Comparison of ENCODE assay signal across 9 mouse cellular contexts in the genomic region with DNA sequence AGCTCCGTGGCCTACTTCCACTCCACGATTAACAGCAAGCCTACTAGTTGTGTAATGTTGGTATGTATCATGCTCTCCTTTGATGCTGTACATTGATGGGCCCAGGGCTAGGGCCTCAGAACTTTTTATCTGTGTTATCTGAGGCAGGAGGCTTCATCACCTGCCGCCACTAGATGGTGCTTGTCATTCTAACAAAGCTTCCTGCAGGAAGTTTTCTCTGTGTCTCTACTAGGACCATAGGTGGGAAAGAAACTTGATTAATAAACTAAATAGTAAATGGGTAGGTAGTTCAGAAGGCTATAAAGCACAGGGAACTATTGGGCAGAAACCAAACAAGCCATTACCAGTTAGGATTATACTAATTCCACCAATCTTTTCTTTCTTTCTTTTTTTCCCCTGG. TPM values are rescaled to one million over a fixed set of nuclear protein-coding genes. Genes with fewer than 3 reads are reported as not detected.
A peak's percentile ranks its signal among the peaks of the same experiment; 100 is the strongest.
DNase-seq lines count a peak whose midpoint lies in the region; ATAC-seq and TF ChIP-seq lines count a peak whose summit lies in the region.
"Had no signal": no experiment of that assay in that cellular context is flagged by ENCODE, and none has a peak within 500 bp of the region (broad histone marks: within the 10 kb centered on the region; RNA-seq: fewer than 3 reads in every experiment).

No protein-coding gene starts in this region.

- H3K27ac ChIP-seq in forebrain, embryonic 11.5 days (ENCODE audit: low read depth, low read length), result no peak overlapping the region
- no peak overlapping the region for H3K27ac ChIP-seq in forebrain, embryonic 12.5 days
- H3K27ac ChIP-seq in midbrain, embryonic 14.5 days (replicated peaks; ENCODE audit: low read depth, low read length), result no peak overlapping the region
- H3K27ac ChIP-seq in midbrain, embryonic 15.5 days, result no peak overlapping the region
- no peak overlapping the region for H3K27ac ChIP-seq in midbrain, postnatal 0 days (ENCODE audit: low read depth, low read length)

- H3K36me3 ChIP-seq in forebrain, embryonic 11.5 days (ENCODE audit: control insufficient read depth, insufficient read depth, low read length), result no peaks in the 10 kb centered on the region
- no peaks in the 10 kb centered on the region for H3K36me3 ChIP-seq in forebrain, embryonic 12.5 days (replicated peaks)
- H3K36me3 ChIP-seq in midbrain, embryonic 14.5 days (ENCODE audit: control insufficient read depth, insufficient read depth, low read length), result no peaks in the 10 kb centered on the region
- H3K36me3 ChIP-seq in midbrain, embryonic 15.5 days (replicated peaks), result no peaks in the 10 kb centered on the region
- no peaks in the 10 kb centered on the region for H3K36me3 ChIP-seq in midbrain, postnatal 0 days (ENCODE audit: insufficient read depth, low read length)
- H3K36me3 ChIP-seq: G1E had no signal

- no peaks in the 10 kb centered on the region; the same call in 1 of the 2 replicates for H3K27me3 ChIP-seq in forebrain, embryonic 11.5 days (ENCODE audit: control insufficient read depth, insufficient read depth, low read length)
- peaks cover 24% of the 10 kb centered on the region for H3K27me3 ChIP-seq in forebrain, embryonic 12.5 days
- H3K27me3 ChIP-seq in midbrain, embryonic 14.5 days (ENCODE audit: control insufficient read depth, insufficient read depth, low read length), result peaks cover 13% of the 10 kb centered on the region
- H3K27me3 ChIP-seq in midbrain, embryonic 15.5 days (replicated peaks), result peaks cover 13% of the 10 kb centered on the region; the same call in 1 of the 2 replicates
- H3K27me3 ChIP-seq in midbrain, postnatal 0 days (ENCODE audit: insufficient read depth, low read length), result peaks cover 10% of the 10 kb centered on the region; the same call in 1 of the 2 replicates

- ATAC-seq in forebrain, embryonic 11.5 days (replicated peaks; ENCODE audit: low FRiP score), result no peak
- no peak for ATAC-seq in forebrain, embryonic 12.5 days (ENCODE audit: low FRiP score)
- no peak for ATAC-seq in midbrain, embryonic 14.5 days (ENCODE audit: low FRiP score, low TSS enrichment)
- no peak; the same call in 1 of the 2 replicates for ATAC-seq in midbrain, embryonic 15.5 days (replicated peaks)
- peak; percentile 55; the same call in 1 of the 2 replicates for ATAC-seq in common myeloid progenitor, adult 5-6 weeks (replicated peaks; ENCODE audit: low read depth, poor library complexity, severe bottlenecking)
- peak; percentile 35; the same call in 1 of the 2 replicates for ATAC-seq in midbrain, postnatal 0 days (ENCODE audit: low FRiP score)

- peak; percentile 84 for TF ChIP-seq CTCF in midbrain, postnatal 0 days (IDR thresholded peaks at IDR 0.05)

- H3K4me3 ChIP-seq in forebrain, embryonic 11.5 days (ENCODE audit: low read depth, low read length), result no peak overlapping the region
- H3K4me3 ChIP-seq in forebrain, embryonic 12.5 days (replicated peaks), result no peak overlapping the region
- no peak overlapping the region for H3K4me3 ChIP-seq in midbrain, embryonic 14.5 days (replicated peaks; ENCODE audit: low read depth, low read length)
- H3K4me3 ChIP-seq in midbrain, embryonic 15.5 days, result no peak overlapping the region
- no peak overlapping the region for H3K4me3 ChIP-seq in midbrain, postnatal 0 days (ENCODE audit: low read depth, low read length)

- 22% methylated on average over 3 of the region's 3 CpGs for WGBS in forebrain, embryonic 11.5 days
- WGBS in forebrain, embryonic 12.5 days, result 20% methylated on average over 3 of the region's 3 CpGs
- 12% methylated on average over 3 of the region's 3 CpGs for WGBS in midbrain, embryonic 14.5 days
- 18% methylated on average over 3 of the region's 3 CpGs for WGBS in midbrain, embryonic 15.5 days
- WGBS in midbrain, postnatal 0 days, result 12% methylated on average over 3 of the region's 3 CpGs

- no peak overlapping the region for H3K4me2 ChIP-seq in forebrain, embryonic 11.5 days (ENCODE audit: low read depth, low read length, severe bottlenecking)
- H3K4me2 ChIP-seq in forebrain, embryonic 12.5 days, result no peak overlapping the region
- no peak overlapping the region for H3K4me2 ChIP-seq in midbrain, embryonic 14.5 days (ENCODE audit: low read length)
- H3K4me2 ChIP-seq in midbrain, embryonic 15.5 days, result no peak overlapping the region
- no peak overlapping the region for H3K4me2 ChIP-seq in midbrain, postnatal 0 days (ENCODE audit: low read depth, low read length, poor library complexity, severe bottlenecking)

- H3K4me1 ChIP-seq in forebrain, embryonic 11.5 days (replicated peaks; ENCODE audit: control insufficient read depth, insufficient read depth, low read length), result 0 out of 2 replicates have a peak, but pooled peaks cover 3% of the 10 kb centered on the region
- peaks cover 14% of the 10 kb centered on the region for H3K4me1 ChIP-seq in forebrain, embryonic 12.5 days
- H3K4me1 ChIP-seq in midbrain, embryonic 14.5 days (ENCODE audit: control insufficient read depth, insufficient read depth, low read length), result peaks cover 6% of the 10 kb centered on the region; the same call in 1 of the 2 replicates
- H3K4me1 ChIP-seq in midbrain, embryonic 15.5 days, result peaks cover 20% of the 10 kb centered on the region
- no peaks in the 10 kb centered on the region for H3K4me1 ChIP-seq in midbrain, postnatal 0 days (ENCODE audit: insufficient read depth, low read length)

- H3K9ac ChIP-seq in forebrain, embryonic 11.5 days (ENCODE audit: low read length), result no peak overlapping the region
- no peak overlapping the region for H3K9ac ChIP-seq in forebrain, embryonic 12.5 days
- H3K9ac ChIP-seq in midbrain, embryonic 14.5 days (replicated peaks; ENCODE audit: low read length), result no peak overlapping the region
- no peak overlapping the region for H3K9ac ChIP-seq in midbrain, embryonic 15.5 days
- no peak overlapping the region for H3K9ac ChIP-seq in midbrain, postnatal 0 days (replicated peaks; ENCODE audit: low read length, poor library complexity, severe bottlenecking)

- peak; percentile 57 for DNase-seq in forebrain, embryonic 11.5 days (ENCODE audit: low spot score)
- DNase-seq in midbrain, embryonic 14.5 days, result peak; percentile 84
- peak; percentile 51 to 74 for DNase-seq in kidney, postnatal 36 days
- peak; percentile 75 for DNase-seq in midbrain, postnatal 0 days (ENCODE audit: low spot score)
- no peak for DNase-seq in spleen, postnatal 36 days (ENCODE audit: low spot score in 2 of 2)

- no peaks in the 10 kb centered on the region for H3K9me3 ChIP-seq in forebrain, embryonic 11.5 days (ENCODE audit: control insufficient read depth, low read length)
- no peaks in the 10 kb centered on the region for H3K9me3 ChIP-seq in forebrain, embryonic 12.5 days
- H3K9me3 ChIP-seq in midbrain, embryonic 14.5 days (ENCODE audit: control insufficient read depth, low read length), result no peaks in the 10 kb centered on the region
- H3K9me3 ChIP-seq in midbrain, embryonic 15.5 days, result no peaks in the 10 kb centered on the region
- H3K9me3 ChIP-seq in midbrain, postnatal 0 days (ENCODE audit: low read length), result no peaks in the 10 kb centered on the region

RNA-seq across cellular contexts. Expression of a gene that starts 2.5 kb away (rescaled TPM):
- 3.0 and 3.1 TPM in 2 replicates for polyA plus RNA-seq in forebrain, embryonic 11.5 days (2014; fragmentation: Nextera tagmentation; extraction: Ambion mirVana)
- 1.7 and 2.3 TPM in 2 replicates for polyA plus RNA-seq in forebrain, embryonic 12.5 days (2016; fragmentation: Nextera tagmentation; extraction: Ambion mirVana)
- polyA plus RNA-seq in midbrain, embryonic 14.5 days (2014; fragmentation: Nextera tagmentation; extraction: Ambion mirVana), result 4.8 and 6.6 TPM in 2 replicates
- polyA plus RNA-seq in midbrain, embryonic 15.5 days (2015; fragmentation: Nextera tagmentation; extraction: Ambion mirVana), result 6.7 and 7.7 TPM in 2 replicates
- not detected in 2 replicates for total RNA-seq in common myeloid progenitor, adult 5-6 weeks (2017)
- total RNA-seq in midbrain, postnatal 0 days (2014; rRNA removed), result 57.3 and 61.6 TPM in 2 replicates
- 16.7 and 17.4 TPM in 2 replicates for polyA plus RNA-seq in midbrain, postnatal 0 days (2015; fragmentation: Nextera tagmentation; extraction: Ambion mirVana)
- polyA plus RNA-seq: G1E had no signal

Comparison
In these comparisons a context has a peak if more than half of its experiments do, and no peak if none do; other contexts are left out.
1. ATAC-seq: peak in common myeloid progenitor, adult 5-6 weeks (single experiment) and midbrain, postnatal 0 days (single experiment); none in forebrain, embryonic 11.5 days (single experiment), forebrain, embryonic 12.5 days (single experiment), midbrain, embryonic 14.5 days (single experiment) and midbrain, embryonic 15.5 days (single experiment).
2. DNase-seq: peak in forebrain, embryonic 11.5 days (single experiment), midbrain, embryonic 14.5 days (single experiment), kidney, postnatal 36 days (2 of 2) and midbrain, postnatal 0 days (single experiment); none in spleen, postnatal 36 days (0 of 2).